Mouse (Mus musculus): Measurements from ENCODE around the gene Cdh23.
A peak's percentile ranks its signal among the peaks of the same experiment; 100 is the strongest.

Cdh23 gene

DNA sequence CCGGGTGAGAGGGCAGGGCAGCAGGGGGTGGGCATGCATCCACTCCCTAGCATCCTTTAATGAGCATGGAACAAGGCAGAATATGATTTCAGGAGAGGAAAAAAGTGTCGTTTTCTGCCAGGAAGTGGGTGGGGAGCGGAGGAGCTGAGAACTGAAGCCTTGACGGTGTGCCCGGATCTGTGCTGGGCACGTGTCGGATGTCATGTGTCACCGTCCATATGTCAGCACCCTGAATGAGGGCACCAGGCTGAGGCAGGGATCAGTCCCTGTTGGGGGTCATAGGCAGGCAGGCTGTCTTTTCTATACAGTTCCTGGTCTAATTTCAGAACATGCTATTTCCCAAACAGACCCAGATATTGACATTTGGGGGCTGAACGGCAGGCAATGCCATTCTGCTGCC lies 61.9 kb downstream of the Cdh23 start:
- DNase-seq: peak; percentile 55 to 68

GRCm38 (mm10) chr10:60626086-60626485 lies 70.2 kb downstream of the Cdh23 start:
- no peak for DNase-seq

DNA sequence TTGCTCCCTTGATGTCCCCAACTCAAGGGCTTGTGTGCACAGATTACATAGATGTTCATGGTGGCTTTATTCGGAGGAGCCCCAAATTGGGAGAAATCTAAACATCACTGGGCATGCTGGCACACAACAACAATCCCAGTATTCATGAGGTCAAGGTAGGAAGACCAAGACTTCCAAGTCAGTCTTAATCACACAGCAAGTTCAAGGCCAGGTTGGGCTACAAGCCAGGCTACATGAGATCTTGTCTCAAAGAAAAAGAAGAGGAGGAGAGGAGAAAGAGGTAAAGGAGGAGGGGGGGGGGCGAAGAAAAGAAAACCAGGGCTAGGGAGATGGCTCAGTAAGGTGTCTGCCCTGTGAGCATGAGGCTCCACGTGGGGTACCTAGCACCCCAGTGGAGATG lies 70.8 kb downstream of the Cdh23 start:
- no peak for DNase-seq

- no peak for DNase-seq
These were observed 71.3 kb downstream of the Cdh23 start for GRCm38 (mm10) chr10:60624945-60625344.

- peak in 1 of 2 experiments; percentile 18 for DNase-seq
These were observed 72.0 kb downstream of the Cdh23 start for GRCm38 (mm10) chr10:60624217-60624708.

DNA sequence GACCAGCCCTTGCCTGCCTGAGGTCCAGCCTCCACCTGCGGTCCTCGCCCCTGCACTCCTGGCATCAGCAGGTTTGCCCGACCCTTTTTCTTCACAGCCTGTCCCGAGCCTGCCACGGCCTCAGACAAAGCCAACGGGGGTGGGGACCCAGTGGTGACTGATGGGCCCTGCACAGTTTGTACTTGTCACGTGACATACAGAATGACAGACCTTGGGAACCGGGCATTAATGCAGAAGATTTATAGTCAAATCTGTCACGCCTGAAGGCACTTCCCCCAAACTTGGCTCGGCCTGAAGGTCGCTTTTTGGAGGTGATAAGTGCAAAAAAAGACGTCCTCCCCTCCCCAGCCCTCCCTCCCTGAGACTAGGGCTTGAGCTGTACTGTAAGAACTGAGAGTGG lies 73.5 kb downstream of the Cdh23 start:
- no peak for DNase-seq

DNA sequence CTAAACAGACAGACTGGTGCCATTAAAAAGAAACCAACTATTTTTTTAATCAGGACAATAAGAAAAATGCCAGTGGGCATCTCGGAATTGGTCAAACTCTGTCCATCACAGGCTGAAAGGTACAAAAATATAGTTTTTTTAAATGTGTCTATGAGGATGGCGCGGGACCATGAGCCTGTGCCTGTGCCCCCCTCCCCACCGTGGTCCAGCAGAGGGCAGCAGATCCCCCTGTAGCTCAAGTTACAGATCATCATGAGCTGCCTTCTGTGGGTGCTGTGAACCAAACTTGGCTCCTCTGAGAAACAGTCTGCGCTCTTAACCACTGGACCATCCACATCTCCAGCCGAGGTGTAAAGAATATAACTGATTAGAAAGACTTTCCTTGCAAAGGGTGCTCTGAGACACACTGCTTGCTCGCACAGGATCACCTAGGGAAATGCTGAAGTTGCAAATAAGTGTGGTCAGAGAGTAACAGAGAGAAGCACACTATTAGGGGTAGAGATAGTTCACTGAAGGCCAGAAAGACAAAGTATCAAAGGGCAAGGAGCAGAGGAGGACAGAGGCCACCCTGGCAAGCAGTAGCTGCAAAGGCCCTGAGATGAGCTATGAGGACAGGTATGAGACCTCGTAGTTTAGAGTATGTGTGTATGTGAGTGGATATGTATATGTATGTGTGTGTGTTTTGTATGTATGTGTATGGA lies 74.7 kb downstream of the Cdh23 start:
- DNase-seq: no peak

GRCm38 (mm10) chr10:60615898-60616297 lies 80.4 kb downstream of the Cdh23 start:
- no peak for DNase-seq

DNA sequence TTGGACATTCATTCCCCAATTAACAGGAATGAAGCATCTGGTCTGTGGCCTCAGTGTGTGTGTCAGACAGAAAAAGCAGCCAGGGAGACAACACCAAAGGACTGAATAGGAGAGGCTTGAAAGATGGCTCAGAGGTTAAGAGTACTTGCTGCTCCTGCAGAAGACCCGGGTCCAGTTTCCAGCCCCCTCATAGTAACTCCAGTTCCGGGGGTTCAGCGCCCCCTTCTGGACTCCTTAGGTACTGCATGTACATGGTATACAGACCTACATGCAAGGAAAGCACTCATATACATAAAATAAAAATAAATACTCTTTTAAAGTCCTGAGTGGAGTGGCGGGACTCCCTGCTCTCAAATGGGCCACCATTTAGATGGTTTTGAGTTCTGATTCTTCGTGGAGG lies 83.4 kb downstream of the Cdh23 start:
- peak in 1 of 2 experiments; percentile 20 for DNase-seq

DNA sequence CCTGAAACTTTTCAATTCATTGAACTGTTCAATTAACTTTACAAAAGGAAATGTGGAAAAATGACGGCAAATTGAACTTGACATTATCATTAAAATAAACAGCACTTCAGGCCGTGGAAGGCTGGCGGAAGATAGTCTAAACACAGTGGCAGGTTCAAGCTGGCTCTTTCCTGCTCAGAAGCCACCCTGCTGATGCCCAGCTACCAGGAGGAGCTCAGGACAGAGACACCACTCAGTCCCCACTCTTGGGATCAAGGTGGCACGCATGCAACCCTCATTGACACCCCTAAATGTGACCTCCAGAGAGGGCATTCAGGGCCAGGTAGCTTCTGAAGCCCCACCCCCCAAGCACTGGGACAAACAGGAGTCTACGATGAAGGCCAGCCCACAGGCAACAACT lies 89.1 kb downstream of the Cdh23 start:
- DNase-seq: no peak

GRCm38 (mm10) chr10:60606661-60607060 lies 89.6 kb downstream of the Cdh23 start:
- no peak for DNase-seq

DNA sequence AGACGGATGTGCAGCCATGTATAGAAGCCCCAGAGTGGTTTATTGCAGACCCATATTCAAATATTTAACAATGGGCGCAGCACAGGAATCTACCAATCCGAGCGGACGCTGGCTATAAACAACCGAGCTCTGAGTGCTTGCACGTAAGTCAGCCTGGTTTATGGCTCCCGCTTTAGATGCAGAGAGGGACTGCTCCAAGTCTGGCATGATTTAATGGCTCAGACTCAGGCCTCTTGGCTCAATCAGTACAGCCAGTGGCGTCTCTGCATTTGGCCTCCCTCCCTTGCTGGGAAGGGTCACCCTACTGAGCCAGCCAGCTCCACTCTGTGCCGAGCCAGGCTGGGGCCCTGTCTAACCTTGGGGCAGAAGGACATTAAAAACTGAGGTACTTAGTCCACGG lies 94.1 kb downstream of the Cdh23 start:
- peak in 1 of 2 experiments; percentile 3 for DNase-seq

GRCm38 (mm10) chr10:60595166-60595565 lies 101.1 kb downstream of the Cdh23 start:
- DNase-seq: peak; percentile 30 to 35

DNA sequence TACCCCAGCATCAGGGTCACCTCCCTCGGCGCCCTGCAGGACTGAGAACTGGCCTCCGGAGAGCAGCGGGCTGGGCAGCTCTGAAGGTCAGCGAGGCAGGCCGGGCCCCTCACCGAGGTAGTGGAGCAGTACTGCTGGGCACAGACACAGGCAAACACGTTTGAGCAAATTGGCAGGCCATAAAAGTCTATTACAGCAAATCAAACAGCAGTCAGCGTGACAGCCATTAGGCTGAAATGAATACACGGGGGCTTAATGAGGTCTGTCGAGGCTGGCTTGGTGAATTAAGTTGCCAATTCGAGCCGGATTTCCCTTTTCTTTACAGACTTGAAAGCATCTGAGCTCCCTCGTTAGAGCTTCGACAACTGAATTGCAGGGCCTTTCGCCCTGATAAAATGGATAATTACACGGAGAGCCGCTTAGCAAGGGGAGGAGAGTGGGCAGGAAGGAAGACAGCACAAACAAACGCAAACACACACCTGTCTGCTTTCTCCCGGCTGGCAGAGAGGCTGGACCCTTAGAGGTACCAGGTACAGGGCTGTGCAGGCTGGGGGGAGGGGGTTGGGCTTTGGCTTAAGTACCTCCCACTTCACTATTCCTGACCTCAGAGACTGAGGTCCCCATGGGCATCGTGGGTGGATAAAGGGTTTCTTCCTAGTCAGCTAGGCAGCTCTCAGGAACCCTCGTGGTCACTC lies 103.3 kb downstream of the Cdh23 start:
- DNase-seq: no peak

DNA sequence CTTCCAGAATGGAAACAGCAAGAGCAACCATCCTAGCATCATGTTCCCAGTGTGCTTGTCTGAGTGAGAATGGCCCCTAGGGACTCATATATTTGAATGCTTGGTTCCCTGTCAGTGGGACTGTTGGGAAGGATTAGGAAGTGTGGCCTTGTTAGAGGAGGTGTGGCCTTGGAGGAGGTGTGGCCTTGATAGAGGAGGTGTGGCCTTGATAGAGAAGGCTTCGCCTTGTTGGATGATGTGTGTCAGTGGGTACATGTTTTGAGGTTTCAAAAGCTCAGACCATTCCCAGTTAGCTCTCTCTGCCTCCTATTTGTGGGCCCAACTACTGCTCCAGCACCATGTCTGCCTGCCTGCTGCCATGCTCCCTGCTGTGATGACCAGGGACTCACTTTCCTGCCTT lies 105.0 kb downstream of the Cdh23 start:
- no peak for DNase-seq

- DNase-seq: no peak
These were observed 106.0 kb downstream of the Cdh23 start for GRCm38 (mm10) chr10:60590241-60590640.

- no peak for DNase-seq
These were observed 110.6 kb downstream of the Cdh23 start for GRCm38 (mm10) chr10:60585691-60586090.

GRCm38 (mm10) chr10:60582956-60583355 lies 113.3 kb downstream of the Cdh23 start:
- no peak for DNase-seq

GRCm38 (mm10) chr10:60580666-60581065 lies 115.6 kb downstream of the Cdh23 start:
- DNase-seq: no peak

DNA sequence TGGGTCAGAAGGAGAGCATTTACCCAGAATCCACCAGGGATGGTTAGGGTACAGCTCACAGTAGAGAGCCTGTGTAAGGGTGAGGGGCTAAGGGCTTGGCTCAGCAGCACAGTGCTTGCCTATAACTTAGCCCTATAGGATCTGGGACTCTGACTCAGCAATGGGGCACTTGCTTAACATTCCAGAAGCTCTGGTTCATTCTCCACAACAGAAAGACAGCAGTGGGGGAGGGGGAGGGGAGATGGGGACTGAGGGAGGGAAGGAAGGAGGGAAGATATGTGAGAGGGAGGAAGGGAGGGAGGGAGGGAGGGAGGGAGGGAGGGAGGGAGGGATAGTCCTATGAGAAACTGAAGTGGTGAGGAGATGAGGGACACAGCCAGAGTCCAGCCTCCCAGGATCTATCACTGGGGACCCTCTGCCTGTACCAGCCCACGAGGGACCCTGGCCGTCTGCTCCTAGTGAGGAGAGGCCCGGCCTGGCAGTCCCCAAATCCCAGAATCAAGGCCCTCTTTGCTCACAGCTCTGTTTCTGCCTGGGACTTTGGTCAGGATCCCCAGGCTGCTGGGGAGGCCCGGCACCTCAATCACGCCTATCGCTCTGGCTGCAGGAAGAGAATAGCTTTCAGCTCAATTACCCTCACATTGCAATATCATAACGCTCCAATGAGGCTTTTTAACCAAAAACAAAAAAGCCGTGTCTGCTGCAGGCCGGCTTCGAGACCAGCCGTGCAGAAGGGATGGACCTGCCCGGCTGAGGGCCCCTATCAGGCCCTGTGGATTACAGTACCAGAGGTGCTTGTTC lies 117.4 kb downstream of the Cdh23 start:
- DNase-seq: no peak

- no peak for DNase-seq
These were observed 118.2 kb downstream of the Cdh23 start for GRCm38 (mm10) chr10:60577920-60578737.

DNA sequence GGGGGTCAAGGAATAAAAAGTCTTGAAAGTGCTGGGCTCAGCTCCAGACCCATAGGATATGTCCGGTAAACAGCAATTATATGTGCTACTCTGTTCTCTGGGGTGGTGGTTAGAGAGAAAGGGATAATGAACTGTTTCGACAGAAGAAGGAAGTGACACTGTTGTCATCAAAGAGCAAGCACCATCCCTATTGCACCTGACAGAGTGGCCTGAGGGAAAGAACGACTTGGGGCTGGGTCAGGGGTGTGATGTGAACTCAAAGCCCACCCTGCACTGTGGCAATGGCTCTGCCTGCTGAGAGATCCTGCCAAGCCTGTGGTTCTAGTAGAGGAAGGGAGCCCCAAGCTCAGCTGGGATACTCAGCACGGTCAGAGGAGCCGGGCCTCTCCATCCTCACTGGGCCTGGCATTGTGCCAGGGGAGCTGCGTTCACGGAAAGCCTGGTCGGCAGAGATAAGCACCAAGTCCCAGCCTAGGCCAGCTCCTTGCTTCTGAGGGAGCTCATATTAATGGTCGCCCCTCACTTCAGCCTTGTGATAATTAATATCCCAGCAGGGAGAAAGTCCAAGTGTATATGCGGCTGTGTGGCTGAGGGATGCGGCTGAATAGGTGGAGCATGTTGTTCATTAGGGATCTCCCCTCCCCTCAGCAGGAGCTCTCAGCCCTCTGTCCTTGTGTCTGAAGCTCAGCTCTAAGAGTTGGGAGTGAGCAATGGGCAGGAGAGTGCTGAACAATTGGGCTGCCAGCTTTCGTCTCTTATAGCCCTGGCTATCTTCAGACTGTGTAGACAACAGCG lies 119.0 kb downstream of the Cdh23 start:
- DNase-seq: peak; percentile 19 to 37
